Mouse (Mus musculus): ENCODE measurements around the gene Olfr802.

Olfr802 gene

DNA sequence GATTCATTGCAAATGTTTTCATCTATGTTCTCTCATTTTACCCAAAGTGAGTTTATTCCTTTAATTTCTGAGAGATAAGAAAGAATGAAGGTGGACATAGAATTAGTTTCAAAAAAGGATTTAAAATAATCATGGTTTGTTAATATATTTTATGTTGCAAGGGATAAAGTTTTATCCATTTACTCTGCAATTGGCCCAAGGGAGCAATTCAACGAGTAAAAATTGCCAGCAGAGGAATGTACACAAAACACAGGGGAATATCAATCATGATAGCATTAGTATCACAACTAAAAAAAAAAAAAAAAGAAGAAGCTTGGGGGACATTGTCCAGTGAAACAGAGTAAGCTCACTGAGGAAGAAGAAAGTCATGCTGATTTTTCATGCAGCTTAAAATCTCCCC lies at the start of gene Olfr802:
Olfr802 (minus strand) TSS at position 101 of the 400 bp plus-strand sequence.
- no peak for DNase-seq

DNA sequence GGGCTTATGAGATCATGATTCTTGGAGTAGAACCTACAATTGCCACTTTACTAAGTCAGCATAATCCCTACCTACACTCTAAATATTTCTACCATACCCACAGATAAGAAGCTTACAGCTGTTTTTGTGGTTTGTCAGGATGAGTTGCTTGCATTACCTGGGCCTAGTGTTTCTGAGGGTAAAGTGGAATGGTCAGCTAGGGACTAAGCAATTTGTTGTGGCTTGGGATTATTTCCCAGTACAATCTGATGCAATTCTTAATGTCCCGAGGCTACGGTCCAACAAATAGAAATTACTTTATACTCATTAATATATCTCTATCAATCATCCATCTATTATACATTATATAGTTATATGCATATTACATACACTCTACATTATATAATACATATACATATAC lies 41.3 kb upstream of the Olfr802 start, which contains the start of gene Olfr805:
Olfr805 (minus strand) TSS at position 101 of the 400 bp plus-strand sequence.
- no peak for DNase-seq

DNA sequence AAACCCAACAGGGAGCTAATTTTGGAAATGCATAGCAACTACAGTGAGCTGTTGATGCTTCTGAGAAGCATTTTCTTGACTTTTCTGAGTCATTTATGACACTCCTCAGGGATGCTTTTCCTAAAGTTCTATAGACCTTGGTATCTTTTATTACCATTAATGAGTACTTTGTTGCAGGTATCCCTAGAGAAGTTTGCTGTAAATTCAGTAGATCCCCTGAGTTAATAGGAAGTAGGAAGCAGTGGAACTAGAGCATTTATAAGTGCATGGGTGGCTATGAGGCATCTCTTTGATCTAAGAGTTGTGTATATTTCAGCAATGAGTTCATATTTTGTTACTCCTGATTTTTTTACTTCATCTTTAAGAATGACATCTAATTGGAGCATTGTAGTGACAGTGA lies 14.9 kb upstream of the Olfr802 start, which contains the start of gene Olfr804:
Olfr804 (plus strand) TSS at position 301 of the 400 bp plus-strand sequence.
- DNase-seq = no peak

DNA sequence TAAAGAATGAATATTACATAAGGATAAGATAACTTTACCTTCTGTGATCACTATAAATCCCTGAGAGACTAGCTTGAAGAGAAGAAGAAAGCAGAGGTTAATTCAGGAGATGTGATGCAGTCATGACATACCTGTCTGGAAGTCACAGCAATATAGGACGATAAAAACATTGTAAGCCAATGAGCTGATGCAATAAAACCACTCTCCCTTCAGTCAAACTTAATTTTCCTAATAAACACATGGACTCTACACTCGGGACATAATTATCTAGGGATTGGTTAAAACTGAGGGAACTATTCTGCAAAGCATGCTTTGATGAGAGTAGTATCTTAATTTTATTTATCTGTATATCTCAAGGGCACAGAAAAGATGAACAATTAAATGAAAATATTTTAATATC lies 6.2 kb upstream of the Olfr802 start, which contains the start of gene Olfr803:
Olfr803 (minus strand) TSS at position 101 of the 400 bp plus-strand sequence.
- DNase-seq = no peak

DNA sequence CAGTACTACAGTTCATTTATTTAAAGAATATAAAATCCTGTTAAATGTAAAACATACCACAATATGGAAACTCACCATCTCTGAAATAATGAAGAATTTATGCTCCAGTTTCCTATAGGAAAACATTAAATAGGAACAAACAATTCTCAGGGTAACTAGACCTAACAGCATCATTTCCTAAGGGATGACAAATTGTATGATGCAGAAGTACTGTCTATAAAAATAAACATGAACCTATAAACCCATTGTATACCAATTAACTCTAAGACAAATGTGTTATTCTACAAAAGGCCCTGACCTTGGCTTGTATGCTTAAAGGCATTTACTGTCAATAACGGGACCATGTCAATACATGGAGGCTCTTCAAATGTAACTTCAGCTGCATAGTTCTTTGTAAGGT lies 14.2 kb downstream of the Olfr802 start, which contains the start of gene Olfr801:
Olfr801 (minus strand) TSS at position 101 of the 400 bp plus-strand sequence.
- no peak for DNase-seq

DNA sequence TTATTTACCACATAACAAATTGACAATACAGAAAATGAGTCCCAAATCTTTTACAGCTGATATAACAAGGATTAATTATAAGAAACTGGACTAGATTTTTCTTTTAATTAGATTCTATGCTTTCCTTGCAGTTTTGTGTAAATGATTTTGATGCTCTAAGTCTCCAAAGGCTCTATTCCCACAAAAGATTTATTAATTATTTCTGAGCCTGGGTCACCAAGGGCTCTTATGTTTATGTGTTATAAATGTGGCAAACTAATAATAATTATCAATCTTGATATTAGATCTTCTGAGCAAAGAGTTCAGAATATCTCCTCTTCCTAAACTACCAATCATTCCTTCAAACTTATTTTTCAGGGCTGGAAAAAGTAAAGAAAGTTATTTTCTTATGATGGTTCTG lies 30.6 kb downstream of the Olfr802 start, which contains the start of gene Olfr800:
Olfr800 (plus strand) TSS at position 301 of the 400 bp plus-strand sequence.
- no peak for DNase-seq

DNA sequence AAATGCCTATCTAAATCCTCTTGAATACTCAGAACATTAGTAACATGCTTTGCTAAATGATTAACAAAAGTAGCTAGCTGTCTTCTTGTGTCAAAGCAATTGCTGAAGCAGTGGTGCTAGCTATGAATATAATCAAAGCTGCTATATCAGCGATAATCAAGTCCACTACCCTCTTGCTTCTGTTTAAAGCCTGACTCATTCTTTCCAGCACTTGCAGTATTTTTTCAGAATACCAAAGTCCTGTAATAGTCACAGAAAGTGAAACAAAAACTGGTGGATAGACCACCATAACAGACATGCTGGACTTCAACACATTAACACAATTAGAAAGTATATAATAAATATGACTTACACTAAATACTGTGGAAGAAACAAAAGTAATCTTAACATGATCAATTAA lies 36.2 kb downstream of the Olfr802 start:
- no peak for DNase-seq

DNA sequence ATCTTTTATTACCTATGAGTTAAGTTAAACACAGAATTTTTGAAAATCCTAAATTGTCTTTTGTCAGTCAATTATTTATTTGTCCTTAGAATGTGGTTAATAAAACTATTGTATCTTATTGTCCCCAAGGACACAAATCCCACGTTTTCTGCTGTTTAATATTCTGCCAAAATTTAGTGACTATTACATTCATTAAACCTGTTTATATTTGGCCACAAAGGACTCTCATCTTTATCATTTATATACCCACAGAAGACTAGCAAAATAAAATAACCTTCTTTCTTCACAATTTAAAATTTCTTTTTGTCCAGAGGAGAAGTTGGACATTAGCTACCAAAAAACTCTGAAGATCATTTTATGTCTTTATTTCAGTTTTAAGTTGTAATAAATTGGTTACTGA lies 50.8 kb downstream of the Olfr802 start, which contains the start of gene Olfr799:
Olfr799 (plus strand) TSS at position 301 of the 400 bp plus-strand sequence.
- DNase-seq = no peak

DNA sequence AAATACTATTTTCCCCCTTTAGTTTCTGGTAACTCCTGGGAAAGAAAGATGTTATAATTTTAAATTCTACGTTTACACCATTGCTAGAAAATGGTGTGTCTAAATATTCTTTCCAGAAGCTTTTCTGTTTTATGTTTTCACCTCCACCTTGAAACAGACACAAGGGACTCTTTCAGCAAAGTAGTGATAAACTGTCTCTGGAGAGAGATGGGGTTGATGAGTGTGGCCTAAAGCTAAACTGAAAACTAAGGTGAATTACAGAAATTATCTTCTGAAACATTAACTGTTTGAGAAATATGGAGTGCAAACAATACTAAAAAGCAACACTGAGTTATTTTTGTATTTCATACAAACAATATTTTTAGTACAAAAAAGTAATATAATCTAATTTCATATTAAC lies 60.1 kb downstream of the Olfr802 start, which contains the start of gene Olfr798:
Olfr798 (minus strand) TSS at position 101 of the 400 bp plus-strand sequence.
- no peak for DNase-seq
